Mouse (Mus musculus) hindbrain, embryonic 10.5 days (tissue): Measurements from ENCODE around the gene Dpp7. TPM values are rescaled to one million over a fixed set of nuclear protein-coding genes. Genes with fewer than 3 reads are reported as not detected.

ENCODE experiments used
- polyA plus RNA-seq: library from polyadenylated mRNA; unstranded; fragments of >200 nt; fragmentation: Nextera tagmentation; extraction: Ambion mirVana; gene quantifications from 2 replicates; pipeline ENCODE4 v1.2.1, GENCODE M21; 2016

The Dpp7 gene
- polyA plus RNA-seq, 1 experiment from 2014 or later: 21.1 TPM

Other genes starting within 250 kb of the Dpp7 start
- 77.4 and 108 TPM in 2 replicates for gene Nrarp, start 175.6 kb downstream of the Dpp7 start, polyA plus RNA-seq
- 2.6 and 2.7 TPM in 2 replicates for gene Tor4a, start 159.5 kb downstream of the Dpp7 start, polyA plus RNA-seq
- gene Nelfb, start 144.9 kb downstream of the Dpp7 start, polyA plus RNA-seq: 123 and 132 TPM in 2 replicates
- gene Stpg3, start 141.7 kb downstream of the Dpp7 start, polyA plus RNA-seq: not detected in 2 replicates
- not detected in 2 replicates for gene Fam166a, start 137.6 kb downstream of the Dpp7 start, polyA plus RNA-seq
- gene Tubb4b, start 131.7 kb downstream of the Dpp7 start, polyA plus RNA-seq: 655 and 693 TPM in 2 replicates
- not detected in 2 replicates for gene Slc34a3, start 122.0 kb downstream of the Dpp7 start, polyA plus RNA-seq
- gene Rnf224, start 119.6 kb downstream of the Dpp7 start, polyA plus RNA-seq: not detected in 2 replicates
- gene Rnf208, start 114.1 kb downstream of the Dpp7 start, polyA plus RNA-seq: 25.5 and 43.5 TPM in 2 replicates
- not detected in 2 replicates for gene Cysrt1, start 113.9 kb downstream of the Dpp7 start, polyA plus RNA-seq
- 5.7 and 6.2 TPM in 2 replicates for gene AL732309.1, start 109.5 kb downstream of the Dpp7 start, polyA plus RNA-seq
- gene Tmem203, start 100.9 kb downstream of the Dpp7 start, polyA plus RNA-seq: 18.7 and 20.3 TPM in 2 replicates
- 8.1 and 9.5 TPM in 2 replicates for gene Tprn, start 93.7 kb downstream of the Dpp7 start, polyA plus RNA-seq
- gene Ssna1, start 83.9 kb downstream of the Dpp7 start, polyA plus RNA-seq: 248 and 259 TPM in 2 replicates
- 150 and 156 TPM in 2 replicates for gene Anapc2, start 83.9 kb downstream of the Dpp7 start, polyA plus RNA-seq
- not detected in 2 replicates for gene Tmem210, start 68.2 kb downstream of the Dpp7 start, polyA plus RNA-seq
- not detected in 2 replicates for gene Lrrc26, start 66.4 kb downstream of the Dpp7 start, polyA plus RNA-seq
- gene Grin1, start 37.2 kb downstream of the Dpp7 start, polyA plus RNA-seq: 1.2 and 4.5 TPM in 2 replicates
- gene Man1b1, start 24.0 kb downstream of the Dpp7 start, polyA plus RNA-seq: 57.4 and 58.7 TPM in 2 replicates
- gene Uap1l1, start 9.3 kb upstream of the Dpp7 start, polyA plus RNA-seq: 7.4 and 10.1 TPM in 2 replicates
- 71.6 and 75.1 TPM in 2 replicates for gene Sapcd2, start 16.0 kb upstream of the Dpp7 start, polyA plus RNA-seq
- gene Entpd2, start 39.5 kb upstream of the Dpp7 start, polyA plus RNA-seq: 0.31 TPM in 1 of 2 replicates, not detected in the other
- 75.1 and 155 TPM in 2 replicates for gene Npdc1, start 43.0 kb upstream of the Dpp7 start, polyA plus RNA-seq
- not detected in 2 replicates for gene Fut7, start 66.9 kb upstream of the Dpp7 start, polyA plus RNA-seq
- 5.7 and 5.9 TPM in 2 replicates for gene Abca2, start 72.3 kb upstream of the Dpp7 start, polyA plus RNA-seq
- gene Clic3, start 100.5 kb upstream of the Dpp7 start, polyA plus RNA-seq: 0.90 and 1.2 TPM in 2 replicates
- 17.0 and 31.3 TPM in 2 replicates for gene Paxx, start 104.7 kb upstream of the Dpp7 start, polyA plus RNA-seq
- gene Ptgds, start 113.7 kb upstream of the Dpp7 start, polyA plus RNA-seq: 0.49 and 1.7 TPM in 2 replicates
- not detected in 2 replicates for gene Lcn12, start 137.6 kb upstream of the Dpp7 start, polyA plus RNA-seq
- gene Fbxw5, start 144.4 kb upstream of the Dpp7 start, polyA plus RNA-seq: 88.3 and 109 TPM in 2 replicates
- 5.8 and 6.0 TPM in 2 replicates for gene C8g, start 145.4 kb upstream of the Dpp7 start, polyA plus RNA-seq
- gene Traf2, start 190.6 kb upstream of the Dpp7 start, polyA plus RNA-seq: 38.2 and 40.1 TPM in 2 replicates
- 376 and 388 TPM in 2 replicates for gene Edf1, start 201.5 kb upstream of the Dpp7 start, polyA plus RNA-seq
- 1.4 and 3.8 TPM in 2 replicates for gene Mamdc4, start 218.5 kb upstream of the Dpp7 start, polyA plus RNA-seq
- 163 and 189 TPM in 2 replicates for gene Phpt1, start 218.9 kb upstream of the Dpp7 start, polyA plus RNA-seq
- gene Ajm1, start 225.4 kb upstream of the Dpp7 start, polyA plus RNA-seq: 0.05 and 0.44 TPM in 2 replicates